Mouse (Mus musculus): ENCODE measurements around the gene Wipf2.

- TF ChIP-seq POLR2A (IDR thresholded peaks at IDR 0.05; ENCODE audit: low read depth, low read length) (no peak), CTCF (IDR thresholded peaks at IDR 0.05; ENCODE audit: extremely low read depth, insufficient read length, insufficient replicate concordance, low read depth, low read length) (no peak)
These were observed 10.5 kb downstream of the Wipf2 start for GRCm38 (mm10) chr11:98873900-98874299.

Measured in small intestine, adult 2 months (tissue).